Mouse (Mus musculus): ENCODE data around the gene Slc8a1.

The Slc8a1 gene

DNA sequence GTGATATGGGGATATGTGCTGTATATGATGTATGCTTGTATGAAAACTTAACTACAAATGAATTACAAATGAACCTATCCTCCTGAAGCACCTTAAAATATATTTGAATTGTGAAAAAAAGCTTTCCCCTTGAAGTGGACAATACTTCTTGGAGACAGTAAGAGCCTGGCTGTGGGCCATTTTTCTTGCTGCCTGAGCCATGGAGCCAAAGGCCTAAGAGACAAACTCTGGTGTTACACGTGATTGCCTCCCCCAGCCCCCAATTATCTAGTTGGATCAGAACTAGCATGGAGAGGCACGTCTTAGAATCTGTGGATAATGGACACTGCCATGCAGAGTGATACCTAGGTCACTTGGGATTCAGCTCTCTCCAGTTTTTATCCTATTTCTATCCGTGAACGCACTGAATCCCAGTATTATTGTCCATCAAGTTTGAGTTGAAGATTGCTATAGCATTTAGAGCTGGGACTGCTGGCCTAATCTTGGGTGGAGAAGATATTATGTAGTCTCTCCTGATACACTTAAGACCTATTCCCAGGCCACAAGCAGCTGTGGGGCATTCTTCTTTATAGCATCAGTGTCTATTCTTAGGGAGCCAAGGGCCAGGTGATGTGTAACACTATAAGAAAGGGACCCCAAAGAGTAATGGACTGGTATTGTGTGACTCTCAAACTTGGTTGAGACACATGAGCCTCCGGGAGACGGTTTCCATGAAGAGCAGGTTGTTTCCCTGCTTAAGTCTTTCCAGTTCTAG is 321.6 kb downstream of the Slc8a1 start:
- DNase-seq = no peak

DNA sequence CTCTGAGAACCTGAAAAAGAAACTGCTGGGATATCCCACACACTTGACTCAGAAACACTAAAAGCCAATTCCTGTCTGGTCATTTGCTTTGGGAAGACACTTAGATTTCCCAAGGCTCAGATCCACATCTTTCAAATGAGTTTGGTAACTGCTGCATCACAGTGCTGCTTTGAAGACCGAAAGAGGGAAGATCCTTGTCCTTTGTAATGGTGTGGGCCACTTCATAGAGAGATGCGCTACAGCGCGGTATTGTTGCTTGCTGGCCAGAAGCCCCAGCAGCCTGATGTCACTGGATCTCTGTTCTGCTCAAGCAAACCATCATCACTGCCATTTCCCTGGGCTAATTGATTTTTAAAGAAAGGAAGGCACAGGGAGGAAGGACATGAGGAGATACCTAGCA is 325.4 kb downstream of the Slc8a1 start:
- DNase-seq = no peak

DNA sequence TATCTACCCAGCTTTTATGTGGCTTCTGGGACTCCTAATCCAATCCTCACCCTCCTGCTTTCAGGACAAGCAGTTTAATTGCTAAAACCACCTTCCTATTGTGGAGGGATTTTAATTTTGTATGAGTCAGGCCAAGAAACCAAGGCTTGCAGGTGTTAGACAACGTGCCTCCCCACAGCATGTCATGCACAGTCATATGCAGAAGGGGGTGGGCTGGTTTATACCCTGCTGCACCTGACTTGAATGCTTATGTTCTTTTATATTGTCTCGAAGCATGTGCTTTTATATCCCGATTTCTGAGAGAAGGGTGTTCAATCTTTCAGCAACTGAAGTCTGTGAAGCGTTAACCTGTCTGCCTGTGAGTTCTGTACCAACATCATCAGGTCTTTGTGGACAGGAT is 334.0 kb downstream of the Slc8a1 start:
- no peak for DNase-seq

DNA sequence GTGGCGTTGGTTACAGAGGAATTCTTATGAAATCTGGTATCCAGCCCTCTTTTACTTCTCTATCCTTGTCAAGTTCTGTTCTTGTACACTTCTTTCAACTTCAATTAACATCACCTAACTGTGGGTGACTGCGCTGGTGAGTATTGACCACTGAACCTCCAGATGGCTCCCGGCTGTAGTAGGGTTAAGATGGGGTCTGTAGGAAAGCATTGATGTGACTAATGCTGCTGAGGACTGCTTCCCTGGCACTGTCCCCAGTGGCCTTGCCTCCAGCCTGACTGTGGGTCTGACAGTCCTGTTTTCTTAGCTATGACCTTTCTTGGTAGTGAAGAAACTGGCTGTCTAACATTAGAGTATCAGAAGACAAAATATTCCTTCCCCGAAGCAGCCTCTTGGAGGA is 335.1 kb downstream of the Slc8a1 start:
- no peak for DNase-seq

DNA sequence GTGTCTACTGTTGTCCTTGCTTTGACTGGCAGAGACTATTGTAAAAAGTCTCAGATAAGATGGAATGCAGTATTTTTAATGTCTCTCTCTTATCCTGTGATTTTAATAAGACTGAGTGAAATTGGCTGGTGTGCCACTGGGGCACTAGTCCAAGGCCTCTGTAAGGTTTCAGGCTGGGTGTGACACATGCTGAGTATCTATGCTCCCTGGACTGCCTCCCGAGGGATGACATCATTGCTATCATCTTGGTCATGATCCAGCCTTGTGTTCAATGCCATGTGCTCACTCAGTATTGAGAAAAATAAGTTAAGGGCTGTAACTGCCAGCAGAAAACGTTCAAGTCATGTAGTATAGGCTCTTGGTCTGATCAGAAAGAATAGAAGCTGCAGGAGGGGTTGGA is 335.5 kb downstream of the Slc8a1 start:
- DNase-seq = no peak

DNA sequence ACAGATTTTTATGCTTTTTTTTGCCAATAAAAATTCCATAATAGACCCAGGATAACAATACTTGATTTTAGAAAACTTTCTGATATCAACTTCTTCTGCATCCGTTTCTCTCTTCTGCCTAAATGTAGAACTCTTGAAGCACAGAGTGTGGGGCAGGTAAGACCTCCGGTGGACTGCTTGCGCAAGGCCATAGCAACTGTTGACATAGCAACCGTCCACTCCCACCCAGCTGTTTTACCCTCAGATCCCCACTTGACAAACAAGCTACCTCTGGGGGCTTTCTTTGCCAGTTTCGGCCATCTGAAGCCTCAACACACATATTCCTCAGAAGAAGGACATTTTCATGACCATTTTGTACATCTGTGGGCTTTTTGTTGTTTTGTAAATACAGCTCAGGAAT is 337.8 kb downstream of the Slc8a1 start:
- no peak for DNase-seq

DNA sequence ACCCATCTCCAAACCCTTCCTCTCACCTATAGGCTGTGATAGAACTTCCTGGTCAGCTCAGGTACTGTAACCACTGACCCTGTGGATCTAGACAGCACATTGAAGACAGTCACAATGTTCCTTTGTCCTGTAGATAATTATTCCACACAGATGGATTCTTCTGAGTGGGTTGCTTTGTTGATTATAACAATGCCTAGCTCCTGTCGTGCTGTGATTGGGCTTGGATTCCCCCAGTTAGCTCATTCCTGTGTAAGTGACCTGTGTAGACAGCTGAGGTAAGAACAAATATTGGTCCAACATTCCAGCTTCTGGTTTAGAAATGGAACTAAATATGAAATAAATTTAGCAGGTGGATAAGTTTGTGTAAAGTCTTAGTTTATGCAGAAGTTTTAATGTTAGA is 340.7 kb downstream of the Slc8a1 start:
- DNase-seq = no peak

DNA sequence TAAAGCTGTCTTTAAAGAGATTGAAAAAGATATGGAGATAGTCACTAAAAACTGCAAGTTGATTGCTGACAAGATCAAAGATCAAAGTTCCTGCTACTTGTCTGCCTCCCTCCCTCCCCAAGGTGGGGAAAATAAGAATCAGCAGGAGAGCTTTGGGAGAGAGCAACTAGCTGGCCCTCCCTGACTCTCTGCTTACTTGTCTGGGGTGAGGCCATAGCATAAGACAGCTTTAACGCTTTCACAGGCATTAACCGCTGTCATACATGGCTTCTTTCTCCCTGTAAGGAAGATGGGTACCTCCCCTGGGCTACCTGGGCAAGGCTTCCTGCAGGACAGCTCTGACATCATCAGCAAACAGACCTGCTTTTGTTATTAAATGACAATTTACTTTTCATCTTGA is 344.1 kb downstream of the Slc8a1 start:
- no peak for DNase-seq

DNA sequence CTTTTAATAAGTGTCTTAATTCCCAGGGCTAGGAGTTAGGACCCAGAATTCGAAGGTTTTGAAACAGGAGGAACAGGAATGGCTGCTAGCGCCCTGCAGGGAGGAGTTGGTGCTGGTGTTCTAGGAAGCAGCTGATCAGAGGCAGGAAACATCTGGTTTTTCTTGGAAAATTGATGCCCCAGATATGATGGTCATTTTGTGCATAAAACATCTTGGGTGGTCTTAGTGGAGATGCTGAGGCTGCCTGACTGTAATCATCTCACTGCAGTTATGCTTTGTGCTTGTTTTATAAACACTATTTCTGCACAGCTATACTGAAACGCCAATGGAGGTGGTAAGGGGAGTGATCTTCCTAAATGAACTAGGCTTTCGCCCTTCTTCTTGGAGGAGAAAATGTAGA is 345.1 kb downstream of the Slc8a1 start:
- DNase-seq = no peak

DNA sequence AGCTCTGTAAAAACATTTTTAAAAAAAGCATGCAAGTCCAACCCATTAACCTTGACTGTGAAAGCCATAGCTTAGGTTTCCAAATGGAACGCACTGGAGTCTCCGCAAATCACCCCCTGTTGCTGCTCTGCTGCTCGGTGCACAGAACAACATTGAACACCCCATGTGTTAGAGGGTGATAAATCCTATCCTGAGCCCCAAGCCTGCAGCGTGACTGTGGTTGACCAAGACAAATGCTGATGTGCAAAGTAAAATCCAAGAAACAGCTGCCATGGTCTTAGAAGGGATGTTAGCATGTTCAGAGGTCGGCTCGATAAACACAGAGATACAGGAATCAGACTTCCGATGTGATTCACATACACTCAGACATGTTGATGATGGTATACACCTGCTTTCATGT is 346.7 kb downstream of the Slc8a1 start:
- no peak for DNase-seq

DNA sequence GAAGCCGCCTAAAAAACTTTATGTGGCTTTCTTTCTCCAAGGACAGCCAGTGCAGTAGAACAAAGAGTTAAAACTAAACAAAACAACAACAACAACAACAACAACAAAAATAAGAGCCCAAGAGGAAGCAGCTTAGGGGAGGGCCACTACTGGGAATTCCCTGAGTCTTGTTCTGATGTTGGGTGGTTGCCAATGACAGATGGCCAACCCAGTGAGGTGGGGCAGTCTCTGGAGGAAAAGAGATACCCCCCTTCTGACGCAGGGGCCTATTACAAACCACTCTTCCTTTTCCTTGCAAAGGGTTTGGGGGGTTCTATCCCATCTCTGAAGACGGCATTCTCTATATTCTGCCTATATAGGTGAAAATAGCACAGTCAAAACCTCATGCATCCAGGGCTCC is 347.4 kb downstream of the Slc8a1 start:
- no peak for DNase-seq

DNA sequence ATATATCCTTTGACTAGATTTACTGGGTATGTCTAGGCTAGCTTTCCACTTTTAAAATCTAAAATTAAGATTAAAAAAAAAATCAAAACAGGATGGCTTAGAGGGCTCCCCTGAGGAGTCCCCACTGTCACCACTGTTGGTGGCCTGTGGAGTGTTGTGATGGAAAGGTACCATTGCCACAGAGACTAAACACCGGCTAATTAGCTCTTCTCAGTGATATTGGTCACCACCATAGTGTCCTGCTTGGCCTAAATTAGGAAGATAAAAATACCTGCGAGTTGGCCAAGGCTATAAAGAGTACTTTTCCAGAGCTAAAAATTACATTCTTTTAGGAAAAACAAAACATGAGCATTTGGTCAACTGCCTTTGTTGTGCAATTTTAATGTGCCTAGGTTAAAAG is 352.1 kb downstream of the Slc8a1 start:
- no peak for DNase-seq

DNA sequence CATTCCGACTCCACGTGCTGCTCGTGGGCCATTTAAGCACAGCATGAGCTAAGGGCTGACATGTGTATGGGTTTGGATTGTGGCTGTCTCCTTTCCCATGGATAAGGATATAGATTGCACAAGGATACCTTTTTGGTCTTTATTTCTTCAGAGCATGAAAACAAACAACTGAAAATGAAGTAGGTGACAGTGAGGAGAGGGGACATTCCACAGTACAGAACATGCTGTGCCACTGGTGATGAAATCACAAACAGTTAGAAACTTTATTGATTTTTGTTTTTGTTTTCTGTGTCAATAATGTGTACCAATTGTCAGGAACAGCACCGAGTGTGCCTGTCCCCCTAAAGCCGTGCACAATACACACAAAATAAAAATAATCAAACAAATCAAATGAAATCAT is 352.7 kb downstream of the Slc8a1 start:
- DNase-seq = no peak

DNA sequence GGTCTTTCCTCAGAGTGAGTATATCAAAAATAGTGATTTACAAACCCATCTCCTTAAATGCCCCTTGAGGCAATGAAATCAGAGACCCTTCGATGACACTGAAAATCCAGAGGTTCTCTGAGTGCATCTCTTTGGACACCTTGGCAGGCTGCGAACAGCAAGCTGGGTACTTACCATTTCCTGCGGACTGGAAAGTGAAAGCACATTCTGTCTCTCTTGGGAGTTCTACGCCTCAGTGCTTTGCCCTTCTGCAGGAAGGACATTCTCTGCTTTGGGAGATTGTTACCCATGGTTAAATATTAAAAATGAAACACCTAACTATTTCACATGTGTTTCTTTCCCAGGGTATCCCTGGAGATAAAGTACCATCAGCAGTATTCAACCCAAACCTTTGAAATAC is 354.7 kb downstream of the Slc8a1 start:
- DNase-seq = no peak

DNA sequence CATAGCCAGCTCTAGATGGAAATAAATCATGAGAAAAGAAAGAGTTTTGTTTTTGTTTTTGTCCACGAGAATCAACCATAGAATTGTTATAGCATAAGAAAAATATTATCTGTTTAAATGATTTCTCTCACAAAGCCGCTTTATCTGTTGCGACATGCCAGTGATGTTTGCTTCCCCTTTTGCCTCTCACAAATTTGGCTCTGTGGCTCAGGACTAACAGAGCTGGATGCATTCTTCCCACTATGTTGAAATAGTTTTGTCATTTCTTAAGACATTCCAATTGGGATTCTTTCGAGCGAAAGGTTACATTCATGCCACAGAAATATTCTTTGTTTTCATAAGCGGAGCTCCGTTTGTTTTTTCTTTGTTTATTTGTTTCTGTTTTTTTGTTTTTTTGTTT is 359.7 kb downstream of the Slc8a1 start:
- no peak for DNase-seq

DNA sequence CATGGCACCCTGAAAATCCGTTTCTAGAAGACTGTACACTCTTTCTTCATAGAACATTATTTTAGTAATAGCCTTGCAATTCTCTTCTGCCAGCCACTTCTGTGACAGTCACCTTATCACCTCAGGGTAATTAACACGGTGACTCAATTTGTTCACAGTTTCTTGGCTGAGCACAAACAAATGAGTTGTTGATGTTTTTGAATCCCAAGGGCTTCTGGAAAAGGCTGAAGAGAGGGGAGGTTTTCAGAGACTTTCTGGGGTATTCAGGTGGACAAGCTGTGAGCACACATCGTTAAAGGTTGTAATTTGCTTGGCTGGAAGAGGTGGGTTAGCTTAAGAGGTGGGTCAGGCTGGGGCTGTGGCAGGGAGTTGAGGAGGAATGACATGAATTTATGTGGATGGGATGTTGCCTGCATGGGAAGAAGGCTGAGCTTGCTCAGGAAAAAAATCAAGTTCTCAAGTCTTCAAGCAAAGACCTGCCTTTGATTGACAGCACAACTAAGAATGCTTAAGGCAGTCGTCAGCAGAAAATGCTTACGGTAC is 360.3 kb downstream of the Slc8a1 start:
- DNase-seq = no peak

DNA sequence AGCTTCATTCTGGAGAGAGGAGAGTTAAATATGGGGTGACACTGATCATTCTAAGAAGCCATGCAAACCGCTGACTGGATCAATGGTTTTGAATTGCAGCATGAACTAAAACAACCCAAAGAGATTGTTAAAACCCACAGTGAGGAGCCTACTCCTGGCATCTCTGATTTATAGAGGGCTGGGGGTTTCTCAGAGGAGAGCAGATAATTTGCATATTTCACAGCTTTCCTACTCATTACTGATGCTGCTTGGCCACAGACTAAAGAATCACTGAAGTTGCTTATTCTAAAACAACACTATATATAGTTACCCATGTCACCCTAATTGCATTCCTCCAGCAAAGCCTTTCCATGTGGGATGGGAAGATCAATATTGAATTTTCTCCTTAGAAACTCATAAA is 361.0 kb downstream of the Slc8a1 start:
- no peak for DNase-seq

DNA sequence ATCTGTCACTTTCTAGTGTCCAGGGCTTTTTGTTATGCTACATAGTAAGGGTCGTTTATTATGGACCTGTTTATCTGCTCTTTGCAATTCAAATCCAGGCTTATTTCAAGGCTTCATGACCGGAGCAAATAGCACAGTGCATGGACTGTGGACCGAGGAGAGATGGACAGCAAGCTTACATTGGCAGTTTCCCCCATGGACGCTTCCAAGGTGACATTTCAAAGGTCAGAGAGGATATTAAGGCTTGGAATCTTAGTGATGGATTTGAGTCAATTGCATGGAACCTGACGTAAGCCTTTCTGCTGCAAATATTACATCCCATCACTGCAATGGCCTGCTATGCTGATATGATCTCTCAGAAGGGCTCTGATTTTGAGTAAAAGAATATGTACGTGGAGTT is 362.3 kb downstream of the Slc8a1 start:
- no peak for DNase-seq

DNA sequence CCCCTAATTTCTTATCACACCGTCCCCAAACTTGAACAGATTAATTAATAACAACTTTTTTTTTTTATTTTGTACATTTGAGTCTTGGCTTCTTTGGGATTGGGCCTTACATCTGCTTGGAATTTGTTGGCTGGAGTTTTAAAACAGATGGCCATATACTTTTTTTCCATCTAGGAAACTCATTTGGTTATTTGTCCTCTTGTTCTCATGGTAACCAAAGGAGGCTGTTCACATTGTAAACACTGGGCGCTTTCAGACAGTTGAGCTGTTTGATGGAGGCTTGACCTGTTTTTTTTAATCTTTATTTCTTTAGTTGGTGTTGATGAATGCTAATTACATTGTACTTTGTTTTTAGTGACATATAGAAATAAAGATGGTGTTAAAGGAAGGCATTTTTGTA is 369.1 kb downstream of the Slc8a1 start:
- no peak for DNase-seq

DNA sequence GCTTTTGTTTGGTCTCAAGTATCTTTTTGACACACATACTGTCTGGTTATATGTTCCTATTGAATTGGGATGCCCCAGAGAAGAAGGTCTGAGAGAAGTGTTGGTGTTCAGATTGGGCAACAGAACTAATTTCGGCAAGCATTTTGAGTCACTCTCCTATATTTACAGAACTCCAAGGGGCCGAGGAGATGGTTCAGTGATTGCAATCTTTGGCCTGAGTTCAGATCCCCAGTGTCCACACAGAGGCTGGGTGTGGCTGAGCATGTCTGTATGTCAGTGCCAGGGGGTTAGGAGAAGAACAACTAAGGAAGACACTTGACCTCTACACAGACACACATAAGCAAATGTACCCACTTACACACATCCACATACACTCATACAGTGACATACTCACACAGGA is 369.7 kb downstream of the Slc8a1 start:
- DNase-seq = no peak

DNA sequence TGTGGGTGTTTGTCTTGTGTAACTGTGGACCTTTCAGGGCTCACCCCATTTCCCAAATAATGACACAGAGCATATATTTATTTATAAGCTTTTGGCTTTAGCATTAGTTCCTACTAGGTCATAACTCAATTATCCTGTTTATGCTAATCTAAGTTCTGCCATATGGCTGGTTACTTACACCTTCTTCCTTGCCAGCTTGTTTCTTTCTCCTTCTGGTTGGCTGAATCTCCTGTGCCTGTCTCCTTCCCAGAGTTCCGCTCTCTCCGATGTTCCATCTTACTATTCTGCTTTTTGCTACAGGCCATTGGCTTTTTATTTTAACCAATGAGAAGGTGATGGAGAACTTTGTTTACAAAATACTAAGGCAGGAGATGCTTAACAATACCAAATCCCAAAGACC is 374.8 kb downstream of the Slc8a1 start:
- no peak for DNase-seq

DNA sequence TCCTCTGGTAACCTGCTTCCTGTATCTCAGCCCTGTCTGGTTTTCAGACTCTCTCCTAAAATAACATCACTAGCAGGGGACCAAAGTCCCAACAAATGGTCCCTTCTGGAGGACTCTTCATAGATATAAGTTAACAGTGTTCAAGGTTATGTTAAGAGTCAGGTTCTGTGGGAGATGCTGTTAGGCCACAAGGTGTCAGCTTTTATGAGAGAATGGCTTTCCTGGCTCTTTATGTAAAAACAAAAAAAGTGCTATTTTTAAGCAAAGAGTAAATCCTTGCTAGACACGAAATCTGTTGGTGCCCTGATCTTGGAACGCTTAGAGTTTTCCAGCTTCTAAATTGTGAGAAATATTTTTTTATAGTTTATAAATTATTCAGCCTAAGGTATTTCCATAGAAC is 377.6 kb downstream of the Slc8a1 start:
- DNase-seq = no peak

DNA sequence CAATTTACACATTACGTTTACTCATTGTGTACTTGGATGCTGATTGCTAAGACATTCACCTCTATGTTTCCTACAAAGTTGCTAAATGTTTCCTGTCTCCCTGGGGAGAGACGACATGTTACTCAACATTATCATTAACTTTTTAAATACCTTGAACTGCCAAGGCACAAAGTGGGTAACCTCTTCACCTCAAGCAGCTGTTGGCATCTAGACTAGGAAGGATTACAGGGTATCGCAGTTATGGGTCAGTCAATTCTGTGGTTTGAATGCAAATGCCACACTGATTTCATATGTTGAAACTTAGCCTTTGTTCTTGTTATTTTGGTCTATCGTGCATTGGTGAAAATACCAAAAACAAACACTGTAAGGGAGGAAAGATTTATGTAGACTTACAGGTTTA is 378.1 kb downstream of the Slc8a1 start:
- no peak for DNase-seq

DNA sequence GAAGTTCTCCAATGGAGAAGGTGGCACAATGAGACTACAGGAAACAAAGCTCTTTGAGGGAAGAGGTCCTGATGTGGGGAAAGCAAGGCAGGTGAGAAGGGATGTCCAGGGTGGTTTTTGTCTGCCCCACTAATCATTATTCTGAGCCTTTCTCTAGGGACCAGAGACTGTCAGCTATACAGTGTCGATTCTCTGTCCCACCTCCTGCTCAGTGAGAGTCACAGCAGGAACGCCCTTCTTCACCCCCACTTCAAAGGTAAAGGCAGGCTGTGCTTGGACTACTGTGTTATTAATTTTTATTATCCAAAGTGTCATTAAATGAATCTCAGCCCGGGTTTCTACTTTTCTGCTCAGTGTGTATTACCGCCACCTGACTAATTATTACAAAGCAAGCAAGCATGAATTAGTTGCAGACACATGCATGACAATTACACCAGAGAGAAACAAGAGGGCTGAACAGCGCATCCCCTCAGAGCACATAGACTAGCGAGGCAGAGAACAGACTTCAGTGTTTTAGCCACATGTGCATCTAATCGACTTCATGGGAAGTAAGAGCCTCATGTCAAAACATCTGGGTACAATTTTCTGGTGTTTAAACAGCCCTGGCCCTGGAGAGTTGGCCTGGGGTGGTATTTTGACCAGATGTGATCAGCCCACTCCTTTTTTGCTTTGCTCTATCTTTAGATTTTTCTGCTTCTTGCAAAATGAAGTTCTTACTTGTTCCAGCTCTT is 402.0 kb downstream of the Slc8a1 start:
- no peak for DNase-seq

DNA sequence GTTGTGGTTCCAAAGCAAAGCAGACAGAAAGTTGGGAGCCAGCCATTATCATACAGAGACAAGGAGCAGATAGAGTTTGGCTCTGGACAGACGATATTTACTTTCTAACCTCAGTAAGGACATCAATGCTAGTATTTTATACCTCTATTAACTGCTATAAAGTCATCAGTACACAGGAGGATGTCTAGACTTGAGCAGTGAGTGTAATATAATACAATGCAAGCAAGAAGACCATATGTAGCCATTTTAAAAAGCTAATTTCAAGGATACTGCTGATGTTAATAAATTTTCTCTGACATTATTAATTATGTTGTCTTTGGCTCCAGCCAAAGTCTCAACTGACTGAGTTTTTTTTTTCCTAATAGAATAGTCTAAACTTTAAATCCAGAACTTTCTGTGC is 402.7 kb downstream of the Slc8a1 start:
- no peak for DNase-seq
